Mouse (Mus musculus): ENCODE measurements around the gene Gm28230. TPM values are rescaled to one million over a fixed set of nuclear protein-coding genes. Genes with fewer than 3 reads are reported as not detected.
A peak's percentile ranks its signal among the peaks of the same experiment; 100 is the strongest.

The Gm28230 gene
- total RNA-seq, 1 experiment: 0.22 TPM

- peak overlapping the region; percentile 29 to 36; a peak in 3 of 4 replicates for H3K4me3 ChIP-seq (ENCODE audit: insufficient read depth in 1 of 2, low read depth in 1 of 2, low read length in 2 of 2, poor library complexity in 1 of 2, severe bottlenecking in 1 of 2)
- no peak for TF ChIP-seq ZNF384 (IDR thresholded peaks at IDR 0.05; ENCODE audit: low read depth, low read length)
- TF ChIP-seq CHD2 (IDR thresholded peaks at IDR 0.05; ENCODE audit: low read depth, low read length): no peak
- no peak for TF ChIP-seq ZC3H11A (IDR thresholded peaks at IDR 0.05; ENCODE audit: borderline replicate concordance, low read depth, low read length)
- TF ChIP-seq HCFC1 (IDR thresholded peaks at IDR 0.05; ENCODE audit: borderline replicate concordance, insufficient read depth, low read length): no peak
- no peak for TF ChIP-seq MAFK (IDR thresholded peaks at IDR 0.05; ENCODE audit: insufficient read depth, low read depth, low read length)
- peaks cover 0 to 7% of the 10 kb centered on the region in 2 experiments; a peak in 2 of 4 replicates for H3K4me1 ChIP-seq (ENCODE audit: control insufficient read depth in 2 of 2, insufficient read depth in 2 of 2, low read length in 2 of 2, poor library complexity in 1 of 2)
- DNase-seq (ENCODE audit: low read depth, low spot score): no peak
- no peaks in the 10 kb centered on the region for H3K36me3 ChIP-seq (ENCODE audit: control insufficient read depth, insufficient read depth, low read length, poor library complexity, severe bottlenecking)
- in situ Hi-C loops (cut with MboI; ENCODE audit: low sequenced_read_pairs in 2 of 2, unreplicated experiment in 2 of 2): loop anchor here in 1 of 2 experiments (10.0 kb wide), 1 partner anchor 65 kb away; no protein-coding TSS in a partner anchor
- no peak overlapping the region for H3K27ac ChIP-seq (ENCODE audit: insufficient read depth, low read depth, low read length, poor library complexity, severe bottlenecking)
- no peak overlapping the region for H3K9ac ChIP-seq (ENCODE audit: insufficient read depth, low read depth, low read length, poor library complexity, severe bottlenecking)
- no peaks in the 10 kb centered on the region for H3K9me3 ChIP-seq (ENCODE audit: control insufficient read depth, insufficient read depth, low read depth, low read length)
Observed at GRCm38 (mm10) chr2:74749337-74750121, 23.0 kb downstream of the Gm28230 start.

- no peak for DNase-seq (ENCODE audit: low read depth, low spot score)
Observed at GRCm38 (mm10) chr2:74750731-74751250, 24.3 kb downstream of the Gm28230 start.

GRCm38 (mm10) chr2:74751861-74752260, 25.3 kb downstream of the Gm28230 start:
- Histone ChIP-seq H3K27ac (ENCODE audit: insufficient read depth, low read depth, low read length, poor library complexity, severe bottlenecking) (no peak overlapping the region), H3K36me3 (ENCODE audit: control insufficient read depth, insufficient read depth, low read length, poor library complexity, severe bottlenecking) (no peaks in the 10 kb centered on the region), H3K9ac (ENCODE audit: insufficient read depth, low read depth, low read length, poor library complexity, severe bottlenecking) (no peak overlapping the region), H3K4me3 (ENCODE audit: insufficient read depth in 1 of 2, low read depth in 1 of 2, low read length in 2 of 2, poor library complexity in 1 of 2, severe bottlenecking in 1 of 2) (no peak overlapping the region), H3K9me3 (ENCODE audit: control insufficient read depth, insufficient read depth, low read depth, low read length) (no peaks in the 10 kb centered on the region), H3K4me1 (ENCODE audit: control insufficient read depth in 2 of 2, insufficient read depth in 2 of 2, low read length in 2 of 2, poor library complexity in 1 of 2) (peaks cover 0 to 3% of the 10 kb centered on the region in 2 experiments; a peak in 2 of 4 replicates)
- DNase-seq (ENCODE audit: low read depth, low spot score): no peak
- TF ChIP-seq HCFC1 (IDR thresholded peaks at IDR 0.05; ENCODE audit: borderline replicate concordance, insufficient read depth, low read length) (no peak), ZC3H11A (IDR thresholded peaks at IDR 0.05; ENCODE audit: borderline replicate concordance, low read depth, low read length) (no peak), MAFK (IDR thresholded peaks at IDR 0.05; ENCODE audit: insufficient read depth, low read depth, low read length) (no peak), CHD2 (IDR thresholded peaks at IDR 0.05; ENCODE audit: low read depth, low read length) (no peak), ZNF384 (IDR thresholded peaks at IDR 0.05; ENCODE audit: low read depth, low read length) (no peak)
- in situ Hi-C loops (cut with MboI; ENCODE audit: low sequenced_read_pairs in 2 of 2, unreplicated experiment in 2 of 2): no loop called here

More at GRCm38 (mm10) chr2:74750731-74751250, 24.3 kb downstream of the Gm28230 start:
- H3K4me3 ChIP-seq (ENCODE audit: insufficient read depth in 1 of 2, low read depth in 1 of 2, low read length in 2 of 2, poor library complexity in 1 of 2, severe bottlenecking in 1 of 2): no peak overlapping the region
- no peaks in the 10 kb centered on the region for H3K36me3 ChIP-seq (ENCODE audit: control insufficient read depth, insufficient read depth, low read length, poor library complexity, severe bottlenecking)
- no peak overlapping the region for H3K9ac ChIP-seq (ENCODE audit: insufficient read depth, low read depth, low read length, poor library complexity, severe bottlenecking)
- H3K4me1 ChIP-seq (ENCODE audit: control insufficient read depth in 2 of 2, insufficient read depth in 2 of 2, low read length in 2 of 2, poor library complexity in 1 of 2): peaks cover 0 to 7% of the 10 kb centered on the region in 2 experiments; a peak in 2 of 4 replicates
- TF ChIP-seq ZNF384 (IDR thresholded peaks at IDR 0.05; ENCODE audit: low read depth, low read length) (no peak), ZC3H11A (IDR thresholded peaks at IDR 0.05; ENCODE audit: borderline replicate concordance, low read depth, low read length) (no peak), HCFC1 (IDR thresholded peaks at IDR 0.05; ENCODE audit: borderline replicate concordance, insufficient read depth, low read length) (no peak), MAFK (IDR thresholded peaks at IDR 0.05; ENCODE audit: insufficient read depth, low read depth, low read length) (no peak)
- H3K9me3 ChIP-seq (ENCODE audit: control insufficient read depth, insufficient read depth, low read depth, low read length): no peaks in the 10 kb centered on the region
- no peak overlapping the region for H3K27ac ChIP-seq (ENCODE audit: insufficient read depth, low read depth, low read length, poor library complexity, severe bottlenecking)
- in situ Hi-C loops (cut with MboI; ENCODE audit: low sequenced_read_pairs in 2 of 2, unreplicated experiment in 2 of 2): no loop called here

GRCm38 (mm10) chr2:74752431-74753174, 26.1 kb downstream of the Gm28230 start:
- Histone ChIP-seq H3K27ac (ENCODE audit: insufficient read depth, low read depth, low read length, poor library complexity, severe bottlenecking) (no peak overlapping the region), H3K9ac (ENCODE audit: insufficient read depth, low read depth, low read length, poor library complexity, severe bottlenecking) (no peak overlapping the region), H3K4me3 (ENCODE audit: insufficient read depth in 1 of 2, low read depth in 1 of 2, low read length in 2 of 2, poor library complexity in 1 of 2, severe bottlenecking in 1 of 2) (peak overlapping the region; percentile 2 to 38; a peak in 3 of 4 replicates), H3K9me3 (ENCODE audit: control insufficient read depth, insufficient read depth, low read depth, low read length) (no peaks in the 10 kb centered on the region), H3K4me1 (ENCODE audit: control insufficient read depth in 2 of 2, insufficient read depth in 2 of 2, low read length in 2 of 2, poor library complexity in 1 of 2) (peaks cover 0 to 3% of the 10 kb centered on the region in 2 experiments; a peak in 2 of 4 replicates), H3K36me3 (ENCODE audit: control insufficient read depth, insufficient read depth, low read length, poor library complexity, severe bottlenecking) (no peaks in the 10 kb centered on the region)
- TF ChIP-seq HCFC1 (IDR thresholded peaks at IDR 0.05; ENCODE audit: borderline replicate concordance, insufficient read depth, low read length) (no peak), CHD2 (IDR thresholded peaks at IDR 0.05; ENCODE audit: low read depth, low read length) (no peak), MAFK (IDR thresholded peaks at IDR 0.05; ENCODE audit: insufficient read depth, low read depth, low read length) (no peak), ZNF384 (IDR thresholded peaks at IDR 0.05; ENCODE audit: low read depth, low read length) (no peak), ZC3H11A (IDR thresholded peaks at IDR 0.05; ENCODE audit: borderline replicate concordance, low read depth, low read length) (no peak)
- no peak for DNase-seq (ENCODE audit: low read depth, low spot score)
- in situ Hi-C loops (cut with MboI; ENCODE audit: low sequenced_read_pairs in 2 of 2, unreplicated experiment in 2 of 2): no loop called here

All from ES-E14 (cell line).